Mouse (Mus musculus) gastrocnemius, postnatal 4 days (tissue): Measurements from ENCODE around the gene Met. TPM values are rescaled to one million over a fixed set of nuclear protein-coding genes. Genes with fewer than 3 reads are reported as not detected.
A peak's percentile ranks its signal among the peaks of the same experiment; 100 is the strongest.

Experiments
- DNase-seq, 2 experiments: peaks; one replicate each; pipeline ENCODE4 v3.0.0; 2021 to 2022; ENCODE audit warnings: low spot score in 2 of 2, mixed read lengths in 2 of 2
- total RNA-seq, 2 experiments: library from RNA; stranded (reverse); gene quantifications; 2 replicates each; pipeline ENCODE4 v1.2.3; 2021

Gene Met
- total RNA-seq, 2 experiments from 2014 or later: 14.7 to 15.0 TPM

DNA sequence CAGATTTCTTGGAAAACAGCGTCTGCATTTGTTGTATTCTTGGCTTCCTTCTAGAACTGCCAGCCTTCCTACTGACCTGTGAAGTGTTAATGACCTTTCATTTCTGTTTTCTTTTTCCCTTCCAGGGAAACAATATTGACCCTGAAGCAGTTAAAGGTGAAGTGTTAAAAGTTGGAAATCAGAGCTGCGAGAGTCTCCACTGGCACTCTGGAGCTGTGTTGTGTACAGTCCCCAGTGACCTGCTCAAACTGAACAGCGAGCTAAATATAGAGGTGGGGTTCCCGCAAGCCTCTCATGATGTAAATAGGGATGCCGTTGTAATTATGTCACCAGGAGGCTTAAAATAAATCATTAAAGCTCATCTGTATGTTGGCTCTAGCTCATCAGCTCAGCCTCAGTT is 83.2 kb downstream of the Met start:
- no peak for DNase-seq

- DNase-seq: no peak
Measured at GRCm38 (mm10) chr6:17548786-17549185, 85.2 kb downstream of the Met start.

- no peak for DNase-seq
Measured at GRCm38 (mm10) chr6:17549645-17550044, 86.0 kb downstream of the Met start.

- no peak for DNase-seq
Measured at GRCm38 (mm10) chr6:17554263-17554662, 90.7 kb downstream of the Met start.

DNA sequence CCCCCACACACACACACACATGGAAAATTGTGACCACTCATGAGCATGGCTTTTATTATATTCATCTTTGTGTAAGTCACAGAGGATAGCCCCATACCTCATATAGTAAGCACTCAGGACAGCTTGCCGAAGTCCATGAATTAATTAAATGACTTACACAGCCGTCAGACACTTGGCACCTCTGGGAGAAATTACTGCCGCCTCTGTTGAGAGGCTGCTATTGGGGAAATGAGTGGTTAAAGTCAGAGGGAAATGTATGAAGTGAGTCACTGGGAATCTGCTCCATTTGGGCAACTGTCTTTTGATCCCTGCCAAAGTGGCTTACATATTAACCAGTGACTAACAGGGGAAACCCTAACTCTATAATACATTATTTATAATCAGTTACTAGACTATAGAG is 91.2 kb downstream of the Met start:
- DNase-seq: no peak

- no peak for DNase-seq
Measured at GRCm38 (mm10) chr6:17555719-17556118, 92.1 kb downstream of the Met start.

- peak in 1 of 2 experiments; percentile 59 for DNase-seq
Measured at GRCm38 (mm10) chr6:17559657-17560056, 96.1 kb downstream of the Met start.

- no peak for DNase-seq
Measured at GRCm38 (mm10) chr6:17561347-17561746, 97.7 kb downstream of the Met start.

DNA sequence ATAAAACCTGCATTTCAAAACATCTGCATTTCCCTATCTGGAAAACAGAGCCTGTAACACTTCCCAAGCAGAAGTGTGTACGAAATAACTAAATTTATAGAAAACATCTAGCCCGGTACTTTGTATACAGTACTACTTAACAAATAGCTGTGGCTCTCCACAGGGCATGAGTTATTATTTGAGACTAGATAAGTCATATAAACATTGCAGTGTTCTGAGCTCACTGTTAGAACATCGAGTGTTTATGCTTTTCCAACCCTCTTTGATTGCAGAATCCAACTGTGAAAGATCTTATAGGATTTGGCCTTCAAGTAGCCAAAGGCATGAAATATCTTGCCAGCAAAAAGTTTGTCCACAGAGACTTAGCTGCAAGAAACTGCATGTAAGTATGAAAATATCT is 98.3 kb downstream of the Met start:
- no peak for DNase-seq

- DNase-seq: no peak
Measured at GRCm38 (mm10) chr6:17562472-17563088, 99.0 kb downstream of the Met start.

- no peak for DNase-seq
Measured at GRCm38 (mm10) chr6:17568702-17569352, 105.2 kb downstream of the Met start.

- no peak for DNase-seq
Measured at GRCm38 (mm10) chr6:17573227-17573626, 109.6 kb downstream of the Met start.

- no peak for DNase-seq
Measured at GRCm38 (mm10) chr6:17573732-17574131, 110.1 kb downstream of the Met start.

DNA sequence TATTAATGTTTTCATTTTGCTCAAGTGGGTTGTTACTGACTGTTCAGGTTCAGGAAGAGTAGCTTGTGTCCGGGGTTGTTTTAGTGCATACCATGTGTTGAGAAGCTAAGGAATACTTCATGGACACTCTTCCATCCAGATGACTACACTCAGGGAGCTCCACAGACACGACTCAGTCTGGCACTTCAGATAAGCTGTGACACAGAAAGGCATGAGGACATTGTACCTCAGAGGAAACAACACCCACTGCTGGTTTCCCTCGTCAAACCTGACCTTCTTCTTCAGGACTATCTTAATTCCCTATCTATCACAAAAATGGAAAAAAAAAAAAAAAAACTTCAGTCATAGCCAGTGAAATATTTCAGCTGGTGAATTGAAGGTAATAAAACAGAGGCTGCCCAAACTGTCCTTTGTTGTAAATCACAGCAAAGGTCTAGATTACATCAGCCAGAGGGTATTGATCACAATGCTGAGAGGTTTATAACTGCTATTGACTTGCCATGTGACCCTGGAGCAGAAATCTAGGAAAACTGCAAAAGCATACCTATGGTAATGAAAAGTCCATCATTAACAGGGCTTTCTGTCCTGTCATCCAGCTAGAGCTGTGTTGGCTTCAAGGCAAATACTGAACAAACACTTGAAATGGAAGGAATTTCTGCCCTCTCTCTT is 114.6 kb downstream of the Met start:
- DNase-seq: no peak

GRCm38 (mm10) chr6:17580349-17580748 is 116.7 kb downstream of the Met start:
- DNase-seq: no peak

GRCm38 (mm10) chr6:17583982-17584381 is 120.4 kb downstream of the Met start:
- DNase-seq: peak; percentile 55 to 82

- peak; percentile 57 to 75 for DNase-seq
Measured at GRCm38 (mm10) chr6:17589049-17589952, 125.7 kb downstream of the Met start.

GRCm38 (mm10) chr6:17589953-17590627 is 126.5 kb downstream of the Met start:
- no peak for DNase-seq

DNA sequence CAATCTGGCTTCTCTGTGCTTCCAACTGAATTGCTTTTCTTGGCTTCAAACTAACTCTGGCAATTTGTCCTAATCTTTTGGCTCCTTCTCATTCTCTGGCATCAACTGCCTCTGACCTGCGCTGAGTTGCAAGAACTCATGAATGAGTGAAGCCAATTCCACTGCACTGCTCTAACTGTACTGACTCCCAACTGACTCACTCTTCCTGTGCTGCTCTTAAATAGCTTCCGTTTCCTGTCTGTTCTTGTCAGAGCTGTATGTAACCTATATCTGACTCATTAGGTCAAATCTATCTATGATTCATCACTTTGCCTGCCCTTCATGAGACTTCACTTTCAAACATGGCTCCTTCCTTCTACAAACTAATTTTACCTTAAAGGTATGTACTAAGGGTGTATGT is 130.4 kb downstream of the Met start:
- DNase-seq: no peak

GRCm38 (mm10) chr6:17595712-17596462 is 132.3 kb downstream of the Met start:
- DNase-seq: peak in 1 of 2 experiments; percentile 29
